Mouse (Mus musculus) erythroblast, embryonic 14.5 days (primary cell): ENCODE data around the gene Ap3s2.

ENCODE experiments used
- GATA1 ChIP-seq: IDR thresholded peaks from 2 replicates; pipeline ENCODE4 v1.6.1; 2012; ENCODE audit warnings: low read length, inconsistent platforms, mixed read lengths
- TAL1 ChIP-seq: IDR thresholded peaks from 3 replicates; pipeline ENCODE4 v1.6.1; 2012; ENCODE audit warnings: low read length, inconsistent platforms, mixed read lengths

DNA sequence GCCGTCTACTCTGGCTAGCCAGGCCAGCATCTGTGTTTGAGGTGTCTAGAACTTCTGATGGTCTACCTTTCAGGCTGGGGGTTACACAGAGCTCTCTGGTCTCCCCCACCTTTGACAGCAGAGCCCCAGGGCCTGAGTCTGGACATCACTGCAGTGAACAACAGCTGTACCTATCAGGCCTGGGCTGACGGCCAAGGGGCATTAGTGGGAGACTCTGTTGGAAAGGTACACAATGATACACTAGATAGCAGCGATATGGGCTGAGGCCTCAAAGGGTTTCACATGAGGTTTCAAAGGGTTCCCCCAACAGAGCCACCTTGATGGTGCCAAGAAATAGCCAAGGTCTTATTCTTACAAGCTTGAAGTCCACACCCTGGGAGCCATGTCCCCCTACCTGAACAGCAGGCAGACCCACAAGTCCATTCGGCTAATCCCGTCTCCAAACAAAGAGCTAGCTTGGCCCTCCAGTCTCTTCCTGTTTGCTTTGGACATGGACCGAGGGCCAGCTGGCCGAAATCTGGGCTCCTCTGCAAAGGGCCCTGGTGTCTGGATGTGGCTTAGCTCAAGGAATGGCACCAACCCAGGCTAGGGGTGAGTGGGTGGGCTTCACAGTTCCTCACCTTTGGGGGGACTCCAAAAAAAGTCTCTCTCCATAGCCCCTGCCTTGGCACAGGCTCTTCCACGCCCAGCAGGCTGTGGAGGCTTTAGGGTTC, 76.2 kb downstream of the Ap3s2 start:
- TF ChIP-seq GATA1 (no peak), TAL1 (no peak)
